Mouse (Mus musculus) liver, embryonic 11.5 days (tissue): ENCODE results near the gene Lats1. TPM values are rescaled to one million over a fixed set of nuclear protein-coding genes. Genes with fewer than 3 reads are reported as not detected.
A peak's percentile ranks its signal among the peaks of the same experiment; 100 is the strongest.

Source experiments
- ATAC-seq: fragments of 200-750 bp; cut with Nextera tagmentation; replicated peaks from 2 replicates; pipeline ENCODE4 v1.8.0; 2017; ENCODE audit warnings: moderate number of reproducible peaks, mild to moderate bottlenecking, moderate TSS enrichment, moderate library complexity; ENCODE audit not compliant: low FRiP score
- DNase-seq: peaks from one replicate; pipeline ENCODE4 v3.0.0-alpha.2; 2017; ENCODE audit warnings: low spot score
- H3K27ac ChIP-seq: fragments of 300-500 bp; sonication (generic); 2 replicates; pipeline ENCODE4 v1.5.1; 2014; ENCODE audit warnings: mild to moderate bottlenecking, low read depth, low read length, control low read depth
- H3K27me3 ChIP-seq: fragments of 300-500 bp; sonication (generic); replicated peaks from 2 replicates; pipeline ENCODE4 v1.6.1; 2014; ENCODE audit warnings: low read length, mixed read lengths; ENCODE audit not compliant: control insufficient read depth, insufficient read depth
- H3K36me3 ChIP-seq: fragments of 300-500 bp; sonication (generic); 2 replicates; pipeline ENCODE4 v1.6.1; 2014; ENCODE audit warnings: mild to moderate bottlenecking, low read length, moderate library complexity, mixed read lengths; ENCODE audit not compliant: control insufficient read depth, insufficient read depth
- H3K4me1 ChIP-seq: fragments of 300-500 bp; sonication (generic); replicated peaks from 2 replicates; pipeline ENCODE4 v1.6.1; 2014; ENCODE audit warnings: low read length, mixed read lengths; ENCODE audit not compliant: control insufficient read depth, insufficient read depth
- H3K4me2 ChIP-seq: fragments of 300-500 bp; sonication (generic); 2 replicates; pipeline ENCODE4 v1.6.1; 2014; ENCODE audit warnings: mild to moderate bottlenecking, control low read depth, moderate library complexity
- H3K4me3 ChIP-seq: fragments of 300-500 bp; sonication (generic); 2 replicates; pipeline ENCODE4 v1.5.1; 2014; ENCODE audit warnings: low read depth, low read length, control low read depth
- H3K9ac ChIP-seq: fragments of 300-500 bp; sonication (generic); 2 replicates; pipeline ENCODE4 v1.6.1; 2014; ENCODE audit warnings: low read depth, low read length, control low read depth
- H3K9me3 ChIP-seq: fragments of 300-500 bp; sonication (generic); 2 replicates; pipeline ENCODE4 v1.6.1; 2016; ENCODE audit warnings: low read length, inconsistent platforms, mixed read lengths; ENCODE audit not compliant: control insufficient read depth
- WGBS: fragments of 180-500 bp; shearing (Covaris S2); extraction: QIAGEN DNeasy Blood & Tissue Kit; methylation state at CpG from one replicate; pipeline ENCODE4 v1.1.7; 2014; 5-methylcytosine and 5-hydroxymethylcytosine counted together
- polyA plus RNA-seq: library from polyadenylated mRNA; unstranded; fragments of >200 nt; fragmentation: Nextera tagmentation; extraction: Ambion mirVana; gene quantifications from 2 replicates; pipeline ENCODE4 v1.2.1, GENCODE M21; 2014

Lats1 gene
- polyA plus RNA-seq, result 7.7 and 7.9 TPM in 2 replicates

GRCm38 (mm10) chr10:7680731-7681301 lies at the start of gene Lats1, which contains the start of gene Pcmt1:
Gene Lats1, plus strand, starts transcription at chr10:7681214.
Gene Pcmt1, minus strand, starts transcription at chr10:7681136.
- DNase-seq, result peak; percentile 91
- Histone ChIP-seq H3K4me3 (peak within 1 kb of the TSS; percentile 95), H3K36me3 (peaks cover 28% of the 10 kb centered on the region), H3K9ac (peak within 1 kb of the TSS; percentile 98), H3K27me3 (no peaks in the 10 kb centered on the region), H3K4me2 (peak within 1 kb of the TSS; percentile 86), H3K4me1 (peaks cover 12% of the 10 kb centered on the region), H3K27ac (peak within 1 kb of the TSS; percentile 96), H3K9me3 (no peaks in the 10 kb centered on the region)
- WGBS, result 1% methylated on average over 64 of the region's 65 CpGs
- ATAC-seq, result peak; percentile 86

DNA sequence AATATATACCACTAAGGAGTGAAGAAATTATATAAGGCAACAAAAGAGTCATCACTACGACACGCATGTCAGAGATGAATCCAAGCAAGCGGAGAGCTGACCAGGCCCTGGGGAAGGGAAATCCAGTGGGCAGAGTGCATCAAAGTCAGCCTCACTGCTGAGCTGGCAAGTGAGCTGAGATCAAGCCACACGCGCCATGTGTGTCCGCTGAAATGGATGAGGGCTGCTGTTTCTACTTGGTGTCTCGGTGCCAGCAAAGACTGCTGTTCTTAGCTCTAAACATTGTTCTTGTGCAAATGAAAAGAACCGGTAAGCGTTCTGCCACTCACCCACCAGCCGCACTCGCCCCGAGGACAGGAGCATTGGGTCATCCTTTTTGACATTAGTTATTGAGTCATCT lies 40.6 kb upstream of the Lats1 start:
- Histone ChIP-seq H3K9me3 (no peaks in the 10 kb centered on the region), H3K9ac (no peak overlapping the region), H3K4me2 (no peak overlapping the region), H3K4me3 (no peak overlapping the region), H3K27ac (no peak overlapping the region), H3K36me3 (peaks cover 28% of the 10 kb centered on the region), H3K4me1 (no peaks in the 10 kb centered on the region), H3K27me3 (no peaks in the 10 kb centered on the region)
- no peak for ATAC-seq
- WGBS, result 92% methylated on average over 12 of the region's 12 CpGs
- no peak for DNase-seq

DNA sequence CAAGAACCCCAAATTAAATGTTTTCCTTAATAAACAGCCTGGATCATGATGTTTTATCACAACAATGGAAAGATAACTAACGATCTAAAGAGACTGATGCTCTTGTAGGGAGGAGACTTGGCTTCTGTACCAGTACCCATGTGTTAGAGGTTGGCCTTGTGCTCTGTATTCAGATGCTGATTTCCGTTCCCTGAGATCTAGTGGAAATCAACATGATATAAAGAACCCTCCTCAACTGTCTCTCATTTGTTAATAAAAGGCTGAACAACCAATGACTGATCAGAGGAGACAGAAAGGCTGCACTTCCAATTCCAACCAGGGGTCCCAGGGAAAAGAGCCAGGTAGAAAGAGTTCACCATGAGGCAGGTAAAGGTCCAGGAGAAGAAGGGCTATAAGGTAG lies 35.1 kb upstream of the Lats1 start:
- Histone ChIP-seq H3K36me3 (peaks cover 20% of the 10 kb centered on the region), H3K4me3 (no peak overlapping the region), H3K27me3 (no peaks in the 10 kb centered on the region), H3K9ac (no peak overlapping the region), H3K9me3 (no peaks in the 10 kb centered on the region), H3K4me2 (no peak overlapping the region), H3K4me1 (no peaks in the 10 kb centered on the region), H3K27ac (no peak overlapping the region)
- 87% methylated on average over 2 of the region's 2 CpGs for WGBS
- ATAC-seq, result no peak
- DNase-seq, result no peak

- Histone ChIP-seq H3K9me3 (no peaks in the 10 kb centered on the region), H3K4me1 (no peaks in the 10 kb centered on the region), H3K27ac (no peak overlapping the region), H3K9ac (no peak overlapping the region), H3K36me3 (peaks cover 16% of the 10 kb centered on the region), H3K4me2 (no peak overlapping the region), H3K4me3 (no peak overlapping the region), H3K27me3 (no peaks in the 10 kb centered on the region)
- ATAC-seq (no peak), DNase-seq (no peak)
- 91% methylated on average over 4 of the region's 4 CpGs for WGBS
These were observed 32.0 kb upstream of the Lats1 start for GRCm38 (mm10) chr10:7649059-7649458.

GRCm38 (mm10) chr10:7651057-7651456 lies 30.0 kb upstream of the Lats1 start:
- DNase-seq (no peak), ATAC-seq (no peak)
- H3K27ac ChIP-seq, result no peak overlapping the region
- WGBS, result 89% methylated on average over 2 of the region's 2 CpGs
- H3K4me2 ChIP-seq, result no peak overlapping the region
- no peaks in the 10 kb centered on the region for H3K4me1 ChIP-seq
- no peaks in the 10 kb centered on the region for H3K27me3 ChIP-seq
- peaks cover 8% of the 10 kb centered on the region; the same call in 1 of the 2 replicates for H3K36me3 ChIP-seq
- no peaks in the 10 kb centered on the region for H3K9me3 ChIP-seq
- no peak overlapping the region for H3K9ac ChIP-seq
- H3K4me3 ChIP-seq, result no peak overlapping the region

DNA sequence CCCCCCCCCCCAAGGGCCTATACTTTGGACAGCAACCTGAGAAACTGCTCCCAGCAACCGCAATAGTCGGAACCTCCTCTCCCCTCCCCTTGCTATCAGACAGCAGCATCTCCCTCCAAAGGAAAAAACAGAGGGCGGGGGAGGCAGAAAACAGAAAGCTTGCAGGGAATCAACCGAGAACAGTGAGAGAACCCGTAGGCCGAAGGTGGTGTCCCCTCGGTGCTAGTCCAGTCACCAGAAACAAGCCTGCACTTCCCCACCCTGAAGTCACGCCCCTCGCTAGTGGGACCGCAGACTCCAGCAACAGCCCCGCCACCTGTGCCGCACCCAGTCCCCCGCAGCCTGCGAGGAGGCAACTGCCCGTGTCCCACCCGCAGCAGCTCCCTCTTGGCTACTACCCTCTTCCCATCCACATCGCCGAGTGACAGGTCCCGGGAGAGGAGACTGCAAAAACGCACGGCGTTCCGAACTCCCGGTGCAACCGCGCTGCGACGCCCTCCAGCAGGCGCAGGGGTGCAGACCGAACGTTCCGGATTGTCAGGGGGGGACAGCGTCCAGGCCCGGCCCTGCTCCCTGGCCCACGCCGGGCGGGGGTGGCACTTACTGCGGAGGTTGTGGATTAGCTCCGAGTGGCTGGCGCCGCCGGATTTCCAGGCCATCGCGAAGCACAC lies 18.4 kb upstream of the Lats1 start:
- Histone ChIP-seq H3K4me3 (peak overlapping the region; percentile 98), H3K27ac (peak overlapping the region; percentile 94), H3K9me3 (no peaks in the 10 kb centered on the region), H3K4me1 (peaks cover 18% of the 10 kb centered on the region), H3K4me2 (peak overlapping the region; percentile 97), H3K27me3 (no peaks in the 10 kb centered on the region), H3K9ac (peak overlapping the region; percentile 94), H3K36me3 (no peaks in the 10 kb centered on the region)
- under 1% methylated on average over 40 of the region's 44 CpGs for WGBS
- peak; percentile 78 for ATAC-seq
- DNase-seq, result peak; percentile 85

GRCm38 (mm10) chr10:7663159-7664026 lies 17.6 kb upstream of the Lats1 start:
- Histone ChIP-seq H3K27ac (peak overlapping the region; percentile 94), H3K27me3 (no peaks in the 10 kb centered on the region), H3K4me3 (peak overlapping the region; percentile 98), H3K9ac (peak overlapping the region; percentile 94), H3K36me3 (no peaks in the 10 kb centered on the region), H3K9me3 (no peaks in the 10 kb centered on the region), H3K4me2 (peak overlapping the region; percentile 97), H3K4me1 (peaks cover 23% of the 10 kb centered on the region)
- peak; percentile 89 for ATAC-seq
- WGBS, result under 1% methylated on average over 64 of the region's 64 CpGs
- peak; percentile 90 for DNase-seq

GRCm38 (mm10) chr10:7664027-7664526 lies 16.9 kb upstream of the Lats1 start:
- Histone ChIP-seq H3K9me3 (no peaks in the 10 kb centered on the region), H3K36me3 (no peaks in the 10 kb centered on the region), H3K4me2 (peak overlapping the region; percentile 97), H3K9ac (peak overlapping the region; percentile 94), H3K27ac (peak overlapping the region; percentile 94), H3K4me1 (peaks cover 26% of the 10 kb centered on the region), H3K4me3 (peak overlapping the region; percentile 98), H3K27me3 (no peaks in the 10 kb centered on the region)
- DNase-seq (no peak), ATAC-seq (no peak)
- 42% methylated on average over 6 of the region's 6 CpGs for WGBS
